Mouse (Mus musculus) kidney, adult 2 months (tissue): Measurements from ENCODE around the gene Ypel3. TPM values are rescaled to one million over a fixed set of nuclear protein-coding genes. Genes with fewer than 3 reads are reported as not detected.

Source experiments
- DNase-seq: peaks from one replicate; pipeline ENCODE4 v3.0.0; 2021
- H3K27ac ChIP-seq: fragments of 200-500 bp; 2 replicates; pipeline ENCODE4 v1.5.1; 2012; ENCODE audit warnings: low read depth, low read length, control low read depth, inconsistent platforms; ENCODE audit not compliant: insufficient read depth
- H3K27me3 ChIP-seq: fragments of 200-500 bp; replicated peaks from 2 replicates; pipeline ENCODE4 v1.6.1; 2012; ENCODE audit warnings: mild to moderate bottlenecking, moderate library complexity, low read length, inconsistent platforms; ENCODE audit not compliant: control insufficient read depth, insufficient read depth
- H3K36me3 ChIP-seq: fragments of 200-500 bp; 2 replicates; pipeline ENCODE4 v1.6.1; 2012; ENCODE audit warnings: mild to moderate bottlenecking, moderate library complexity, low read length, inconsistent platforms; ENCODE audit not compliant: control insufficient read depth, insufficient read depth
- H3K4me1 ChIP-seq: fragments of 200-500 bp; 2 replicates; pipeline ENCODE4 v1.6.1; 2011; ENCODE audit warnings: low read length; ENCODE audit not compliant: control insufficient read depth, insufficient read depth
- H3K4me3 ChIP-seq: fragments of 200-500 bp; 2 replicates; pipeline ENCODE4 v1.5.1; 2011; ENCODE audit warnings: mild to moderate bottlenecking, low read depth, low read length, control low read depth; ENCODE audit not compliant: insufficient read depth
- CTCF ChIP-seq: fragments of 200-500 bp; conservative IDR thresholded peaks from 2 replicates; pipeline ENCODE4 v1.5.1; 2011; ENCODE audit warnings: low read depth, mild to moderate bottlenecking, control low read depth, low read length, moderate library complexity, mixed read lengths; ENCODE audit not compliant: insufficient read depth, insufficient read length
- POLR2A ChIP-seq: fragments of 200-500 bp; IDR thresholded peaks from one replicate; pipeline ENCODE4 v1.6.1; 2011; ENCODE audit warnings: low read depth, low read length, control low read depth
- WGBS: fragments of 180-500 bp; shearing (Covaris S2); methylation state at CpG from one replicate; pipeline ENCODE4 v1.1.7; 2018; 5-methylcytosine and 5-hydroxymethylcytosine counted together
- polyA plus RNA-seq: library from polyadenylated mRNA; depleted of rRNA; stranded (reverse); fragments of >200 nt; gene quantifications from 2 replicates; pipeline ENCODE4 v1.2.3, GENCODE M21; 2012

The Ypel3 gene
- polyA plus RNA-seq, 1 experiment, result 290 TPM

DNA sequence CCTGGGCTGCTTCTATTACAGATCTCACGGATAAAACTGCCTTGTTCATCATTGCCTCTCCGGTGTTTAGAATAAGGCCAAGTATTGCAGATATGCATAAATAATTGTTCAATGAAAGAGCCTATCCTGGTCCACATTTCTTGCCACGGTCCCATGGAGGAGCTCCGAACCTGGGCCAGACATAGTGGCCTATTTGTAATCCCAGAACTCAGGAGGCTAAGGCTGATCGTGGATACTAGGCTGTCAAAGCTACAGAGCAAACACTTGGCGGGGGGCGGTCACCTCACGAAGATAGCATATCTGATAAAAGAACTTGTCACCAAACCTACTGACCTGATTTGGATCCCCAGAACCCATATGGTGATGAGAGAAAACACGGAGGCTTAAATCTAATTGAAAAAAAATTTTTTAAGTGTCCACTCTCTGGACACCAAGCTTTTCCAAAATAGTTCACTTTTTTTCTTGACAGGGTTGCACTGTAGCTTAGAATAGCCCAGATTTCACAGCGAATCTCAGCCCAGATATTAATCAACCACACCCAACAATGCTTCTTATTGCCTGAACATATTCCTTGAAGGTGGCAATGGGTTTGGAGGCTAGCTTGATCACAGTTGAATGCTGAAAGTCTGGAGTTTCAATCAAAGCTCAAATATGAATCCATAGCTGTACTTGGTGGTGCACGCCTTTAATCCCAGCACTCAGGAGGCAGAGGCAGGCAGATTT, 16.1 kb downstream of the Ypel3 start:
- no peak for TF ChIP-seq POLR2A
- Histone ChIP-seq H3K4me1 (peaks cover 6% of the 10 kb centered on the region; the same call in 1 of the 2 replicates), H3K4me3 (peak overlapping the region; percentile 73), H3K36me3 (peaks cover 6% of the 10 kb centered on the region; the same call in 1 of the 2 replicates), H3K27me3 (no peaks in the 10 kb centered on the region), H3K27ac (peak overlapping the region; percentile 41)
- 27% methylated on average over 11 of the region's 11 CpGs for WGBS
- DNase-seq, result no peak

DNA sequence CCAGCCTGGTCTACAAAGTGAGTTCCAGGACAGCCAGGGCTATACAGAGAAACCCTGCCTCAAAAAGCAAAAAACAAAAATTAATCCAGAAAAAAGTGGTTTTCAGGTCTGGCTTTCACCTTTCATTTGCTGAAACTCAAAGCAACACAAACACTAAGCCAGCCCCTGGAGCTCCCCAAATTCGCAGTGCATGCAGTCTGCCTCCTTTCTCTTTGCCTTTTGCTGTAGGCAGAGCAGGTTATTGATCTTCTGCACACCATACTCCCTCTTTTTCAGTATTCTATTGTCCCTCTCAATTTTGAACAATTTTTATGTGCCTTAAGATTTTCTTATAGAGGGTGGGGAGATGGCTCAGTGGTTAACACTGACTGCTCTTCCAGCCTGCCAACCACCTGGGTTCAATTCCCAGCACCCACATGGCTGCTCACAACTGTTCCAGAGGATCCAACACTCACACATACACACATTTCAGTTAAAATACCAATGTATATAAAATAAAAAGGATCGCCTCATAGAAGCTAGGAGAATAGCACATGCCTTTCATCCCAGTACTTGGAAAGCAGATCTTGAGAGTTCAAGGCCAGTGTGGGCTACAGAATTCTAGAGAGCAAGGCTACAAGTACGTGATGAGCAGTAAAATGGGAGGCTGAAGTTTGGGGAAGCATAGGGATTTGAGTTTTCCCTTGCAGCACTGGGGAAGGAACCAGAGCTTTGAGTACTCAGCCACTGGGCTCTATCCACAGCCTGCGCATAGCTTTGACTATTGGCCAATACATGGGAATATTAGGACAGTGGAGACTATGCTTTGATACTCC, 16.9 kb downstream of the Ypel3 start:
- TF ChIP-seq POLR2A (no peak), CTCF (no peak)
- Histone ChIP-seq H3K4me3 (no peak overlapping the region), H3K27me3 (no peaks in the 10 kb centered on the region), H3K27ac (no peak overlapping the region), H3K4me1 (peaks cover 6% of the 10 kb centered on the region; the same call in 1 of the 2 replicates), H3K36me3 (peaks cover 6% of the 10 kb centered on the region; the same call in 1 of the 2 replicates)
- no peak for DNase-seq
- WGBS, result 72% methylated on average over 4 of the region's 4 CpGs

DNA sequence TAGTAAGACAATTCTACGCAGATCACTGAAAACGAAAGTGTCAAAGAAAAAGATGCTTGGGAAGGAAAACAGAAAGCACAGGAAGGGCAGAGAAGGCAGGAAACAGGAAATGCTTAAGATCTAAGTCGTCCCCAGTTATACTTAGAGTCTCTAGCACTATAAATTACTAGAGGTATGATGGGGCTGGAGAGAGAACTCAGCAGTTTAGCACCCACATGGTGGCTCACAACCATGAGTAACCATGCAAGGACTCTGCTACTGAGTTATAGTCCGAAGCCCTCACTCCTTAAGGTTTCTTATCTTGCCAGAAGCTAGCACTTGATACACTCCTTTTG, 17.5 kb downstream of the Ypel3 start:
- Histone ChIP-seq H3K36me3 (peaks cover 6% of the 10 kb centered on the region; the same call in 1 of the 2 replicates), H3K4me1 (peaks cover 6% of the 10 kb centered on the region; the same call in 1 of the 2 replicates), H3K4me3 (no peak overlapping the region), H3K27ac (no peak overlapping the region), H3K27me3 (no peaks in the 10 kb centered on the region)
- 45% methylated on average over 4 of the region's 4 CpGs for WGBS
- TF ChIP-seq CTCF (no peak), POLR2A (no peak)
- no peak for DNase-seq

DNA sequence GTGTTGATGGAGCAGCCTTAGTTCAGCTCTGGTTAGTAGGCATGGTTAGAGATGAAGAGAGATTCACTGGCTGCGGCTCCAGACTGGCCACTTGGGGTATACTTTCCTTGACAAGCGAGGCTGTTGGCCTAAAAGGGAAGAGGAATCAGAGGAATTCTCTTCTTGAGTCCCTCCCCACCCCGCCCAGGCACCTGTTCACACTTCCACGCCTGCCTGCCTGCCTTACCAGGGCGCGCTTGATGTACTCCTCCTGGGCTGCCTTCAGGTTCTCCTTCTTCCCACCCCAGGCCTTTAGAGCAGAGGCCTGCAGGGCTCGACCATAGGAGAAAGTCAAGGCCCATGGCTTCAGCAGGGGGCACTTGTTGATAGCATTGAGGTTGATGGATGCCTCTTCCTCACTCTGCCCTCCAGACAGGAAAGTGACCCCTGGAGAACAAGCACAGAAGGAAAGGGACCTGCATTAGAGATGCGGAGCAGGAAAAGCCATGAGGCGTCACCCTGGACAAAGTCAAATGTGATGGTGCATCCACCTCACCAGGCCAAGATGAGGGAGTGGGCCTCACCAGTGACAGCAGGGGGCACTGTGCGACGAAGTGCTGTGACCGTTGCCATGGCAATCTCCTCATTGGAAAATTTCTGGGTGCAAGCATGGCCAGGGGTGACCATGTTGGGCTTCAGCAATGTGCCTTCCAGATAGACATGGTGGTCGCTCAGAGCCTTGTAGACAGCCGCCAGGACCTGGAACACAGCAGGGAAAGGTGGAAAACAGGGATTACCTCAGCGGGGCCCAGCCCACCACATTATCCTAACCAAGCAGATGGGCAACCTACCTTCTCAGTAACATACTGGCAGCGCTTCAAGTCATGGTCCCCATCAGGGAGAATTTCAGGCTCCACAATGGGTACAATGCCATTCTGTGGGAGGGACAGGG, 18.9 kb downstream of the Ypel3 start:
- no peak for DNase-seq
- Histone ChIP-seq H3K4me1 (peaks cover 9% of the 10 kb centered on the region; the same call in 1 of the 2 replicates), H3K27ac (no peak overlapping the region), H3K4me3 (no peak overlapping the region), H3K27me3 (no peaks in the 10 kb centered on the region), H3K36me3 (peaks cover 6% of the 10 kb centered on the region; the same call in 1 of the 2 replicates)
- 81% methylated on average over 16 of the region's 16 CpGs for WGBS
- TF ChIP-seq POLR2A (no peak), CTCF (no peak; the same call in 1 of the 2 replicates)

DNA sequence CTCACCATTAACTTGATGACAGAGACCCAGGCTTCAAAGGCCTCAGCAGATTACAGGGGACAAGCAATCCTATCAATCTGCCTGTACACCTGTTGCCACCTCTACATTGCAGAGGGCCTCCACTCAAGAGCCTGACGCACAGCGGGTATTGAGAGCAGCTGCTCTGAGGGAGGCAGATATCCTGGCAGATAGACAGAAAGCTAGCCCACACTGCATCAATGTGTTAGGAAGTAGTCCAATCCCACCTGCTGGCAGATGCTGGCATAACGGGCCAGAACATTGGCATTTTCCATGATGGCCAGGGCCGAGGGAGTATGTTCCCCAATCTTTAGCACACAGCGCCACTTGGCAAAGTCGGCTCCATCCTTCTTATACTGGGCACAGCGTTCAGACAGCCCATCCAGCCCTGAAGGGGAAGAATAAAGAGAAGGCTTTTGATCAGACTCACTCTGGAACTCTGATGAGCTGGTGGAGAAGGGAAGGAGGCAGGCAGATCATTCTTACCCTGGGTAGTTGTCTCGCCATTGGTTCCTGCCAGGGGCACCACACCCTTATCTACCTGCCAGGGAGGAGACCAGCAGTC, 19.7 kb downstream of the Ypel3 start:
- TF ChIP-seq CTCF (0 out of 2 replicates have a peak, but pooled peaks have one; percentile 21), POLR2A (no peak)
- peaks cover 6% of the 10 kb centered on the region; the same call in 1 of the 2 replicates for H3K4me1 ChIP-seq
- H3K4me3 ChIP-seq, result no peak overlapping the region
- H3K36me3 ChIP-seq, result peaks cover 6% of the 10 kb centered on the region; the same call in 1 of the 2 replicates
- no peaks in the 10 kb centered on the region for H3K27me3 ChIP-seq
- WGBS, result 64% methylated on average over 8 of the region's 8 CpGs
- no peak overlapping the region for H3K27ac ChIP-seq
- no peak for DNase-seq

DNA sequence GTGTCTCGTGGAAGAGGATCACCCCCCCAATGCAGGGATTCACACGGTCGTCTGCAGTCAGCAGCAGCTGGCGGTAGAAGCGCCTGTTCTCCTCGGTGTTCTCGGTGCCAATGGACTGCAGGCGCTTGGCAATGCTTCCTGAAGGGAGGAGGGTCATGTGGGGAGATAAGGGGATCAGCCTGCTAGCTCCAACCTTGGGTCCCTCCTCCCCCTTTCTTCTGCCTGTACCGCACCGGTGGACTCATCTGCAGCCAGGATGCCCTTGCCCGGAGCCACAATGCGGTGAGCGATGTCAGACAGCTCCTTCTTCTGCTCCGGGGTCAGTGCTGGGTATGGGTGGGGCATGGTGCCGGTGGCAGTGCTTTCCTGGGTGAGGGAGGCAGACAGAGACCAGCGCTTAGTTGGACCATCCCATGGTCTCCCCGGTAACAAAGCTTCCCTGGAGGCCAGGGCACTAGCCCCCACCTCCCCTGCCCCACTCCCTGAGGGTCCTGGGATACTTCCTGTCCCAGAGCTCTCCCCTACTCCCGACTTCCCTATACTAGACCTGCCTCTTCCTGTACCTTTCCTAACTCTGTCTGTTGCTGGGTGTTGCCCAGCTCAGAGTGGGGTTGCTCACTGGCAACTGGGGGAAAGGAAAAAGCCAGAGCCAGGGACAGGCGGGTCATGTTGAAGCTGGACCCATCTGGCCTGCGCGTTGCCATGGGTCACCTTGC, 20.8 kb downstream of the Ypel3 start, which contains the start of gene Fam57b:
Fam57b (plus strand) TSS at position 258 of the 716 bp plus-strand sequence.
- Histone ChIP-seq H3K36me3 (peaks cover 6% of the 10 kb centered on the region; the same call in 1 of the 2 replicates), H3K4me3 (peak within 1 kb of the TSS; percentile 93), H3K27ac (peak within 1 kb of the TSS; percentile 98), H3K4me1 (peaks cover 6% of the 10 kb centered on the region; the same call in 1 of the 2 replicates), H3K27me3 (no peaks in the 10 kb centered on the region)
- TF ChIP-seq CTCF (no peak), POLR2A (no peak)
- 8% methylated on average over 21 of the region's 21 CpGs for WGBS
- peak; percentile 53 for DNase-seq
